Mouse (Mus musculus): ENCODE measurements around the gene Trappc6a. TPM values are rescaled to one million over a fixed set of nuclear protein-coding genes. Genes with fewer than 3 reads are reported as not detected.

Gene Trappc6a
- polyA plus RNA-seq, 1 experiment from 2014 or later: 80.0 TPM

DNA sequence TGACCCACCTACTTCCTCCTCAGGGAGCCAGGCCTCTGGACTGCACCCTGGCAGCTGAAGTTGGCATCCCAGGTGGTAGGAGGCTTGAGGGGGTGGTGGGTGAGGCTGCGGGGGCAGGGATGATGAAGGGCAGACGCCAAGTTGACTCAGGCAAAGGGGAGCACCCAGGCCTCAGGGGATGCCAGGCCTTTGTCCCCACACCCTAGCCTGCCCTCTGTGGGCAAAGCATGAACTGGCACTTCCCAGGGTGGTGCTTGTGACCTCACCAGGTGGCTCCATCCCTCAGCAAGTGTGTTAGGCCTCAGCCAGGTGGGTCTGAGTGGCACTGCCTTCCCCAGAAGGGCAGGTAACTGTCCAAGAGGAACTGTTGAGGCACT lies 16.9 kb downstream of the Trappc6a start:
- Histone ChIP-seq H3K9me3 (no peaks in the 10 kb centered on the region), H3K4me1 (replicated peaks) (peaks cover 22% of the 10 kb centered on the region), H3K27ac (no peak overlapping the region), H3K4me2 (no peak overlapping the region), H3K9ac (replicated peaks) (no peak overlapping the region), H3K4me3 (replicated peaks) (no peak overlapping the region), H3K36me3 (peaks cover 18% of the 10 kb centered on the region), H3K27me3 (peaks cover 70% of the 10 kb centered on the region)
- ATAC-seq (ENCODE audit: insufficient number of reproducible peaks, insufficient read depth, low FRiP score, low TSS enrichment, low read depth): no peak
- WGBS: 59% methylated on average over 2 of the region's 2 CpGs

DNA sequence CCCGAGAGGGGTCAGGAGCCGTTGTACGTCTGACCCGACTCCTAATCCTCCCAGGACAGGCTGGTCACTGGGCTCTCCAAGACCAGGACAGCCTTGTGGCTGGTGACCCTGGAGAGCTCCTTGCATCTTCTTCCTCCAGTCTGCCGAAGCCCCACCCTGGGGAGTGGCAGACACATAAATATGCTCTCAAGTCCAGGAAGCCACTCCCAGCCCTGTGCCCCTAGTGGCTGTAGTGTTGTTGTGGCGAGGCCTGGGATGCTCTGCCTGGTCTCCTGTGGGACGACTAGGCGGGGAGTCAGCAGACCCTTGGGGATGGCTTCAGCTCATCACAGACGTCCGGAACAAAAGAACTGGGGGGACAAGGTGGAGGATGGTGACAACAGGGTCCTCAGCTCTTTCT lies 22.9 kb downstream of the Trappc6a start:
- no peaks in the 10 kb centered on the region for H3K4me1 ChIP-seq (replicated peaks)
- 67% methylated on average over 10 of the region's 10 CpGs for WGBS
- H3K4me3 ChIP-seq (replicated peaks): no peak overlapping the region
- no peak overlapping the region for H3K4me2 ChIP-seq
- no peak overlapping the region for H3K9ac ChIP-seq (replicated peaks)
- ATAC-seq (ENCODE audit: insufficient number of reproducible peaks, insufficient read depth, low FRiP score, low TSS enrichment, low read depth): no peak
- no peaks in the 10 kb centered on the region for H3K9me3 ChIP-seq
- H3K36me3 ChIP-seq: peaks cover 77% of the 10 kb centered on the region
- H3K27me3 ChIP-seq: peaks cover 10% of the 10 kb centered on the region
- no peak overlapping the region for H3K27ac ChIP-seq

DNA sequence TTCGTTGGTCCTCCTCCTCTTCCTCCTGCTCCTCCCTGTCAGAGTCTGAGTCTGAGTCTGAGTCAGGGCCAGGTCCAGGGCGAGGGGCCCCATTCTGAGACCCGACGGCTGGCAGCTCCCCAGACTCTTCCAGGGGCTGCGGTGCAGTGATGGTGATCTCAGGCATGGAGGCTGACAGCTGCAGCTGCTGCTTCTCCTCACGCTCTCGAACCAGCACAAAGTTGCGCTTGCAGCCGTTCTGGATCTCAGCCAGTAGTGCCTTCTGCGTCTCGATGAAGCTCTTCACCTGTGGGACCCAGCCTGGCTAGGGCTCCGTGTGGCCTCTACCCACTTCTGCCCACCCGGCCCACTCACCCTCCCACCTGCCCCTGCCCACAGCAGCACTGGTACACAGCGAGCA lies 24.0 kb downstream of the Trappc6a start:
- Histone ChIP-seq H3K4me1 (replicated peaks) (peaks cover 3% of the 10 kb centered on the region), H3K27ac (no peak overlapping the region), H3K4me2 (no peak overlapping the region), H3K4me3 (replicated peaks) (no peak overlapping the region), H3K9ac (replicated peaks) (no peak overlapping the region), H3K9me3 (no peaks in the 10 kb centered on the region), H3K27me3 (no peaks in the 10 kb centered on the region; the same call in 1 of the 2 replicates), H3K36me3 (peaks cover 79% of the 10 kb centered on the region)
- WGBS: 88% methylated on average over 13 of the region's 14 CpGs
- no peak for ATAC-seq (ENCODE audit: insufficient number of reproducible peaks, insufficient read depth, low FRiP score, low TSS enrichment, low read depth)

DNA sequence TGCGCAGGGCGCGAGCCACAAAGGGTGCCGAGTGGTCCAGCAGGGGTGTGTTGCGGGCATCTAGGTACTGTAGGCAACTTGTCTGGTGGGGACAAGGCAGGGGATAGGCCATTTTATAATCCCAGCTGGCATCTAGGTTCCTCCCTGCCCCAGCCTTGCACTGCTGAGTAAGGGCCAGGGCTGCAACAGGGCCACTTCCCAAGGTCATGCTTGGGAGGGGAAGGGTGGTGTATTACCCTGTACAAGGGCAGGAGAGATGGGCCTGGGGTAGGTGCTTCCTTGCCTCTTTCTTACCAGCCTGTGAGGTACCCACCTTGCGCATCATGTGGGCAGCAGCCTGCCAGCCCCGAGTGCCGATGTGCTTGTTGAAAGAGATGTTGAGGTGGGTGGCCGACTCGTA lies 26.5 kb downstream of the Trappc6a start:
- Histone ChIP-seq H3K4me3 (replicated peaks) (no peak overlapping the region), H3K36me3 (peaks cover 65% of the 10 kb centered on the region), H3K27ac (no peak overlapping the region), H3K9me3 (no peaks in the 10 kb centered on the region), H3K4me2 (no peak overlapping the region), H3K9ac (replicated peaks) (no peak overlapping the region), H3K27me3 (no peaks in the 10 kb centered on the region; the same call in 1 of the 2 replicates), H3K4me1 (replicated peaks) (peaks cover 9% of the 10 kb centered on the region)
- no peak for ATAC-seq (ENCODE audit: insufficient number of reproducible peaks, insufficient read depth, low FRiP score, low TSS enrichment, low read depth)
- 93% methylated on average over 10 of the region's 10 CpGs for WGBS

DNA sequence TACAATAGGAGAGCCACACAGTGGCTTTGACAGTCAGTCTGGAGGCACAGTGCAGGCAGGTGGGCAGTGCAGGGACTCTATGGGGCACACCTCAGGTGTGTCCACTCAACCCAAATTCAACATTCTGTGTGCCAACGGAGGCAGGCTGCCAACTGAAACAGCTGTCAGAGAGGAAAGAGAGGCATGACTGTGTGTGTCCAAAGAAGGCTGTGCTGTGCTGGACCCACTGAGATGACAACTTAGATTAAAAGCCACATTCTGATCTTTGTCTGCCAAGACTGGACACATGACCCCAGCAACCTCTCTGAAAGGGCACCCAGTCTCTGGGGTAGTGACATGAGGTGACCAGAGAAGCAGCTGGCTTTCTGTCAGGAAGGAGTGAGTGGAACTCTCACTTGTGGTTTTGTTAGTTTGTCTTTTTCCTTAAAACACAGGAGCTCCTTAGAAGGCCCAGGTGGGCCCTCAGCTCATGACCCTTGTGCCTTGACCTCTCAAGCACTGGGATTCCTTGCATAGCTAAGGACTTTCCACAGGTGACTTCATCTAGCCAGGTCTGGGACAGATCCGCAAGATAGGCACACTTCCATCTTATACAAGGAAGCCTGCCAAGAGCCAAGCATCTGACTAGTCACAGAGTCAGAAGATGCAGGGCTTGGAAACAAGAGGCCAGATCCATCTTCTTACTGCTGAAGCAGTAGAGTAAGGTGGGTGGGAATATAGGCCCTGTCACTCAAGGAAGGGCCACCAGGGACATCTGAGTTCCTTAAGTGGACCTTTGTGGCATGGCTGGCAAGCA lies 32.8 kb downstream of the Trappc6a start:
- WGBS: 100% methylated on average over 2 of the region's 2 CpGs
- H3K4me2 ChIP-seq: no peak overlapping the region
- H3K9ac ChIP-seq (replicated peaks): no peak overlapping the region
- H3K4me1 ChIP-seq (replicated peaks): peaks cover 22% of the 10 kb centered on the region
- peaks cover 7% of the 10 kb centered on the region; the same call in 1 of the 2 replicates for H3K36me3 ChIP-seq
- no peak for ATAC-seq (ENCODE audit: insufficient number of reproducible peaks, insufficient read depth, low FRiP score, low TSS enrichment, low read depth)
- H3K9me3 ChIP-seq: no peaks in the 10 kb centered on the region
- no peaks in the 10 kb centered on the region for H3K27me3 ChIP-seq
- H3K27ac ChIP-seq: no peak overlapping the region
- no peak overlapping the region for H3K4me3 ChIP-seq (replicated peaks)

DNA sequence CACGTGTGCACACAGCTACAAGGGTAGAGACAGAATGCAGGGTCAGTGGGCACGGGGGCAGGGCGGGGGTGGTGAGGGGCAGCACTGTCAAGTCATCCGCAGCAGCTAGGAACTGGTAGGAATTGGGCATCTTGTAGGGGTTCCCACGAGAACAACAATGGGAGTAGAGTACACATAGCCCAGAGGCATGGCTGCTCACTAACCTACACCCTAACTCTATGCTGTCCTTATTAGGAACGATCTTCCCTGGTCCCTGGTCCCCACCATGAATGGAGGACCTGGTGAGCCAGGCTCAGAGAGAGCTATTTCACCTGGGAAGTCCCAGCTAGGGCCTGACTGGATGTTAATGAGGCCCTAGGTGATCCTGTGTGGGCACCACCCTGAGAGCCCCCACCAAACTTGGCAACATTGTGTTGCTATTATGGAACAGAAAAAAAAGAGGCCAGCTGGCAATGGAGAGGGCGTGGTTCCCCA lies 33.5 kb downstream of the Trappc6a start:
- no peak overlapping the region for H3K9ac ChIP-seq (replicated peaks)
- no peak for ATAC-seq (ENCODE audit: insufficient number of reproducible peaks, insufficient read depth, low FRiP score, low TSS enrichment, low read depth)
- H3K4me3 ChIP-seq (replicated peaks): no peak overlapping the region
- H3K9me3 ChIP-seq: no peaks in the 10 kb centered on the region
- H3K27me3 ChIP-seq: no peaks in the 10 kb centered on the region
- H3K27ac ChIP-seq: no peak overlapping the region
- 0 out of 2 replicates have a peak, but pooled peaks cover 7% of the 10 kb centered on the region for H3K36me3 ChIP-seq
- whole genome bisulfite sequencing: 86% methylated on average over 7 of the region's 7 CpGs
- peaks cover 27% of the 10 kb centered on the region for H3K4me1 ChIP-seq (replicated peaks)
- H3K4me2 ChIP-seq: no peak overlapping the region

DNA sequence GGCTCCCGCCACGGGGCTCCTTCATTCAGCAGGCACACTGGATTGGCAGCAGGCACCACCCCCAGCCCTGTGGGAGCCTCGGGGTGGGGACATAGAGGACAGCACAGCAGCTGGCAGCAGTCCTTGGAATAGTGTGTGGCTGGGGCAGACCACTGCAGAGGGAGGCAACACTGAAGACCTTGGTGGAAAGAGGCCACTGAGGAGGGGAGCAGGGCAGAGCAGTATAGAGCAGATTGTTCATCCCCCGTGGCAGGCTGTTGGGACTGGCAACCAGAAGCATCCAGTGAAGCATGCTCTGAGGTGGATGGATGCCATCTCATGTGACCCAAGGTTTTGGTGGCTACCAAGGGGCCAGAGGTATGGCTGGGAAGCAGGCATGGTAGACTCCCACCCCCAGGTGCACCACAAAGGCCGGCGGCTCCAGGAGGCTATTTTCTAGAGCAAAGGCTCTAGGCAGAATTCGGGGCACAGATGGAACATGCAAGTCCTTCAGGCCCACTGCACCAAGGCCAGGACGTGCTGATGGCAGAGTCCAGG lies 34.0 kb downstream of the Trappc6a start:
- WGBS: 73% methylated on average over 8 of the region's 8 CpGs
- no peak overlapping the region for H3K27ac ChIP-seq

DNA sequence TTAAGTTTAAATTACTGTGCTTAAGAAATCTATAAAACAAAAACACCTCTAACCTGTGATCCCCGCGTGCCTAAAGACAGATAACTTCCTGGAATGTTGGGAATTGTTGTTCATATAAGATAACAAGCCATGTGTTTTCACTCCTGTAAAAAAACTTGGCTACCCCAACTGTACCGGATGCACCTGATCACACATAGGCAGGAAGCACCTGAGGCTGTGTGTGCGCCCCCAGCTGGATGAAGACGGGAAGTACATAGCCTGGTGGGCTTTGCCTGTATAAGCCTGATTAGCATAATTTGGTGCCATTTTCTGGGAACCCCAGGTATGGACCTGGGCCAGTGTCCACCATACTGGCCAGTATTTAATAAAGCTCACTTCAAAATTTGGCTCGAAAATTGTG lies 35.4 kb downstream of the Trappc6a start:
- Histone ChIP-seq H3K4me3 (replicated peaks) (no peak overlapping the region), H3K4me2 (no peak overlapping the region), H3K27me3 (no peaks in the 10 kb centered on the region), H3K36me3 (peaks cover 17% of the 10 kb centered on the region; the same call in 1 of the 2 replicates), H3K9me3 (no peaks in the 10 kb centered on the region), H3K9ac (replicated peaks) (no peak overlapping the region), H3K27ac (no peak overlapping the region), H3K4me1 (replicated peaks) (peaks cover 21% of the 10 kb centered on the region; the same call in 1 of the 2 replicates)
- no peak for ATAC-seq (ENCODE audit: insufficient number of reproducible peaks, insufficient read depth, low FRiP score, low TSS enrichment, low read depth)
- 56% methylated on average over 6 of the region's 6 CpGs for WGBS

More for the DNA sequence above, 34.0 kb downstream of the Trappc6a start:
- Histone ChIP-seq H3K9me3 (no peaks in the 10 kb centered on the region), H3K36me3 (0 out of 2 replicates have a peak, but pooled peaks cover 8% of the 10 kb centered on the region), H3K4me3 (replicated peaks) (no peak overlapping the region), H3K27me3 (no peaks in the 10 kb centered on the region), H3K9ac (replicated peaks) (no peak overlapping the region), H3K4me2 (no peak overlapping the region), H3K4me1 (replicated peaks) (peaks cover 27% of the 10 kb centered on the region)
- no peak for ATAC-seq (ENCODE audit: insufficient number of reproducible peaks, insufficient read depth, low FRiP score, low TSS enrichment, low read depth)

DNA sequence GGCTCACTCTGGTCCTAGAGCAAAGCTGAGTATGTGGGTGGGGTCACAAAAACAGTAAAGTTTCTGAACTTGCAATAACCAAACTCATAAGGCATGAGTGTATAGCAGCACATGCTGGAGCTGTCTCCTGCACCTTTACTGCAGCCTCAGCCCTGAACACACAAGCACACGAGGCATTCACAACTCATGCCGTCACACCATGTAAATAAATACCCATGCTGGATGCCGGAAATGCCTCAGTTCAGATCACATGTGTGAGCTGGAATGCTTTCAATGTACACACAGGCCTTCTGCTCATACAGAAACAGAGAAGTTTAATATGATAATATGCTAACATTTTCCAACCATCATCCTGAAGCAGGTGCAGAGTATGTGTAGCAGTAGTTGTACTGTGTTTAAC lies 37.8 kb downstream of the Trappc6a start:
- no peak for ATAC-seq (ENCODE audit: insufficient number of reproducible peaks, insufficient read depth, low FRiP score, low TSS enrichment, low read depth)
- Histone ChIP-seq H3K27me3 (no peaks in the 10 kb centered on the region), H3K36me3 (peaks cover 25% of the 10 kb centered on the region; the same call in 1 of the 2 replicates), H3K4me3 (replicated peaks) (no peak overlapping the region), H3K4me1 (replicated peaks) (peaks cover 21% of the 10 kb centered on the region; the same call in 1 of the 2 replicates), H3K4me2 (no peak overlapping the region), H3K27ac (no peak overlapping the region), H3K9me3 (no peaks in the 10 kb centered on the region), H3K9ac (replicated peaks) (no peak overlapping the region)
- WGBS: 69% methylated on average over 3 of the region's 3 CpGs

DNA sequence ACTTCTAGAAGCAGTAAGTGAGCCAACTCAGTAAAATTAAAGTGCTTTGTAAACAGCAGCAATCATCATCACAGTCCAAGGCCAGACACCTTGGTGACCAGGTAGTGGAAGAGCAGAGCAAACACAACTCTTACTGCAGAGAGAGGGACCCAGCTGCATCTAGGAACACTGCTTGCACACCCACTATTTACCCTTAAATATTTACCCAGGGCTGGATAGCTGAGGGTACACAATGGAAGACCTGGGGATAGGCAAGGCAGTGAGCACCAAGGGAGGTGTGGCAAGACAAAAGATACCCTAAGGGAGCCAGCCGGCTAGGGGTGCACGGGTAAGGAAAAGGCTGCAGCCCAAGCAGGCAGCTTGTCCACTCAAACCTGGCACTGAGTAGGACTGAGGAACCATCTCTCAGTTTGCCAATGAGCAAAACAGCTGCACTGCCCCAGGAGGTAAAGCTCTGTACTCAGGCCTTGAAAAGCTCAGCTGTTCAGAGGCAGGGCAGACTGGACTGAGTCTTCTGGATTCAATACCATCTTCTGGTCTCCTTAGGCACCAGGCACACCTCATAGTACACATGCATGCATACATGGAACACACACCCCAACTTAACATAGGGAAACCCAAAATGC lies 39.3 kb downstream of the Trappc6a start:
- Histone ChIP-seq H3K4me3 (replicated peaks) (no peak overlapping the region), H3K4me2 (no peak overlapping the region), H3K9me3 (no peaks in the 10 kb centered on the region), H3K9ac (replicated peaks) (no peak overlapping the region), H3K36me3 (peaks cover 31% of the 10 kb centered on the region), H3K27me3 (no peaks in the 10 kb centered on the region), H3K27ac (no peak overlapping the region), H3K4me1 (replicated peaks) (peaks cover 19% of the 10 kb centered on the region; the same call in 1 of the 2 replicates)
- 82% methylated on average over 2 of the region's 2 CpGs for WGBS
- no peak for ATAC-seq (ENCODE audit: insufficient number of reproducible peaks, insufficient read depth, low FRiP score, low TSS enrichment, low read depth)

DNA sequence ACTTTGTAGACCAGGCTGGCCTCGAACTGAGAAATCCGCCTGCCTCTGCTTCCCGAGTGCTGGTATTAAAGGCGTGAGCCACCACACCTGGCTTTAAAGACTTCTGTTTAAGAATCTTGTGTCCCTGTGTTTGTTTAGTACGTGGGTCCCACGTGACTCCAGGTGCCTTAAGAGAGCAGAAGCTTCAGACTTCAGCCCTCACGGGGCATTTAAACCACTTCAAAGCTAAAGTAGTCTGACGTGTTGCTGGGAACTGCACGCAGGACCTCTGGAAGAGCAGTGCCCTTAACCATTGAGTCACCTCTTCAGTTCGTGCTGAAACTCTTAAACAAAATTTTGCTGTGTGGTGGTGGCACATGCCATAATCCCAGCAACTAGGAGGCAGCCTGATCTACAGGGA lies 41.2 kb downstream of the Trappc6a start:
- Histone ChIP-seq H3K4me2 (no peak overlapping the region), H3K27me3 (no peaks in the 10 kb centered on the region), H3K27ac (no peak overlapping the region), H3K36me3 (peaks cover 49% of the 10 kb centered on the region), H3K4me1 (replicated peaks) (peaks cover 21% of the 10 kb centered on the region; the same call in 1 of the 2 replicates), H3K9ac (replicated peaks) (no peak overlapping the region), H3K9me3 (no peaks in the 10 kb centered on the region), H3K4me3 (replicated peaks) (no peak overlapping the region)
- WGBS: 85% methylated on average over 10 of the region's 10 CpGs
- ATAC-seq (ENCODE audit: insufficient number of reproducible peaks, insufficient read depth, low FRiP score, low TSS enrichment, low read depth): no peak
